Mouse (Mus musculus): Measurements from ENCODE around the gene Dynlt1a. TPM values are rescaled to one million over a fixed set of nuclear protein-coding genes. Genes with fewer than 3 reads are reported as not detected.
"Not testable (repeated sequence)": the region's sequence is repeated elsewhere in the genome, so short reads cannot be mapped to it uniquely, and the experiment has no call there.

Dynlt1a gene
- polyA plus RNA-seq (2016; fragmentation: Nextera tagmentation; extraction: Ambion mirVana) = 10.9 and 12.3 TPM in 2 replicates

DNA sequence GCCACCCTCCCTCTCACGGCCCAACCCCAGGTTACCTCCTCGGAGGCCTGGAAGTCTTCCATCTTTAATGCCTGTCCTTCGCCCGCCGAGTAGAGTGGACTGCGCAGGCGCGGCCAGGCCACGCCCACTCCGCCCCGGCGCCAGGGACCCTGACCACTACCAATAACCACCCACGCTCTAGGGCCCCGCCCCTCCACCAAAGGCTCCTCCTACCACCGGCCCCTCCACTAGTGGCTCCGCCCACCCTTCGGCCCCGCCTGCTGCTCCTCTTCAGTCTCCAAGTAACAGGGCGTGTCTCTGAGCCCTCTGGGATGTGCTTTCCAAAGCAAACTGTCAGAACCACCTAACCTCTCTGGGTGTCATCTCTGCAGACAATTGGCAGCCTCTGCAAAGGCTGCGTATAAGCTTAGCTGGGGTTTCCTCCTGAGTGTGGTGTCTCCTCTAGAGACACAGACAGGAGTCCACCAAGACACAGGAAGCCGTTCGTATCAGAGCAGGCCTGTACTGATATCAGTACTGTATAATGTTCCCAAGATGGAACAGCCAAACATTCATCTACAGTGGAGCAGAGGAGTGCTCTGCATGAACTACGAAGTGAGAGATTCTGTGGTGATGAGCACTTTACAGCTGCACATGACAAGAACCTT is at the start of gene Dynlt1a:
Gene Dynlt1a, minus strand, starts transcription at position 162 of the 647 bp plus-strand sequence.
- H3K4me1 ChIP-seq (replicated peaks); H3K36me3 ChIP-seq; H3K9me3 ChIP-seq (replicated peaks); H3K27ac ChIP-seq (ENCODE audit: poor library complexity, severe bottlenecking); H3K27me3 ChIP-seq (replicated peaks): not testable (repeated sequence)
- Histone ChIP-seq H3K4me2 (peak within 1 kb of the TSS; percentile 78), H3K9ac (peak within 1 kb of the TSS; percentile 71; the same call in 1 of the 2 replicates), H3K4me3 (peak within 1 kb of the TSS; percentile 54)
- 8% methylated on average over 23 of the region's 23 CpGs for WGBS
- peak; percentile 97 for ATAC-seq (ENCODE audit: insufficient number of reproducible peaks, low FRiP score)

DNA sequence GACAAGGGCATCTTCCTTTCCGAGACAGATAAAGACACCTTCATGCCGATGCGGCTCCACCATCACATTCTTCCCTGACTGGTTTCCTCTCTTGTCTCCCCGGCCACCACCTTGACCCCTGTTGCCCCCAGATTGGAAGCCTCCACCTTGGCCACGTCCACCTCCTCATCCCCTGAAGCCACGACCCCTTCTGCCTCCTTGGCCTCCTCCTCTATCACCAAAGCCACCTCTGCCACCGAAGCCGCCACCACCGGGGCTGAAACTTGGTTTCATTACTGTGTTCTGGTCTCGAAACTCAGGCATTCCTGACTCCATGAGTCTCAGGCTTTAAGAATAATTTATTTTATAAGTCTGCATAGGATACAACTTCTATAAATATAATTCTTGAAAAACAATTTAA is 38.0 kb upstream of the Dynlt1a start:
- not testable (repeated sequence) for H3K4me2 ChIP-seq; H3K4me3 ChIP-seq; H3K27ac ChIP-seq (ENCODE audit: poor library complexity, severe bottlenecking); H3K9me3 ChIP-seq (replicated peaks); H3K27me3 ChIP-seq (replicated peaks); H3K36me3 ChIP-seq; H3K9ac ChIP-seq; ATAC-seq (ENCODE audit: insufficient number of reproducible peaks, low FRiP score); H3K4me1 ChIP-seq (replicated peaks)
- 78% methylated on average over 10 of the region's 10 CpGs for WGBS

DNA sequence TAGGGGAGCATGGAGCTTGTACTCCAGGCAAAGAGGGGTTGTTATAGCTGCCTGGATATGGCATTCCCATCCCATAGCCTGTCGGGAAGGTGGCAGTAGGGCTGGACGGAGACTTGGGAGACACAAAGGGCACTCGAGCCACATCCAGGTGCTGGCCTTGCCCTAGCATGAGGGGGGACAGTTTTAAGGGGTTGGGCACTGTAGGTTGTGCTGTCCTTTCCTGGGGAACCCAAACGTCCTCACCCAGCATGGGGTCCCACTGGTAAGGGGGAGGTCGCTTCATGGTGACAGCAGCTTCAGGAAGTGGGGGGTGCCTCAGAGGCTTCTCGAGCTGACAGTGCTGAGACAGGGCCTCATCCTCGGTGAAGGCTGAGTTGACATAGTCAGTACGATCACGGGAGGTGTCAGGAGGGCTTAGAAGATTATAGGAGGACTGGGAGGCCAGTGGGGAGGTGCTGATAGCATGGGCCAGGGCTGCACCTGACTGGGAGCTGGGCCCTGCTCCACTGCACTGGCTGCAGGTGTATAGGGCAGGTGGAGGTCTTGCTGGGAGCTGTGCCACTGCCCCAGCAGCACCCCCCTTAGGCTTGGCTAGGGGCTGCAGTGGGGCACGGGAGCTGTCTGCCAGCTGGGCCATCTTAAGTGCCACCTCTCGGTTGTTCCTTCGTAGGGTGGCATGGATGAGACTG is 25.4 kb upstream of the Dynlt1a start:
- not testable (repeated sequence) for H3K36me3 ChIP-seq; H3K27me3 ChIP-seq (replicated peaks); H3K9me3 ChIP-seq (replicated peaks); H3K27ac ChIP-seq (ENCODE audit: poor library complexity, severe bottlenecking); H3K9ac ChIP-seq; H3K4me2 ChIP-seq; H3K4me3 ChIP-seq; H3K4me1 ChIP-seq (replicated peaks)
- ATAC-seq (ENCODE audit: insufficient number of reproducible peaks, low FRiP score) = peak; percentile 67; the same call in 1 of the 2 replicates
- no CpG with 5 or more reads among the region's 12 CpGs for WGBS

DNA sequence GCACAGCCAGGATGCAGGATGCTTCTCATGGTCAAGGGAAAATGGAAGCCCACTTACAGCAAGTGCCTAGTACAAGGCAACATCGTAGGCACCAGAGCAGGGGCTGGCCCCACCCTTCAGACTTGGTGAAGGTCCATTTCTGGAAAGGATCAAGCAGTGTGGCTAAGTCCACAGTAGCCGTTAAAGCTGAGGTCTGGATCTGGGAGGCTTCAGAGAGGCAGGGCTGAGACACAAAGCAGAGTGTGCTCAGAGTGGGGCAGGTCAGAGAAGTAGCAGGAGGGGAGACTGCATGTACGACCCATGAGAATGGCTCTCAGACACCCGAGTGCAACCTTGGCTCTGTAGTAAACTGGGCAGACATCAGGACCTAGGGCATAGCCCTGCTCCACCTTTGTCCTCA is 11.7 kb upstream of the Dynlt1a start:
- not testable (repeated sequence) for H3K4me3 ChIP-seq; H3K9ac ChIP-seq; H3K27ac ChIP-seq (ENCODE audit: poor library complexity, severe bottlenecking); H3K4me2 ChIP-seq; ATAC-seq (ENCODE audit: insufficient number of reproducible peaks, low FRiP score); H3K36me3 ChIP-seq; H3K9me3 ChIP-seq (replicated peaks); H3K4me1 ChIP-seq (replicated peaks); H3K27me3 ChIP-seq (replicated peaks)
- WGBS = 68% methylated on average over 4 of the region's 4 CpGs

DNA sequence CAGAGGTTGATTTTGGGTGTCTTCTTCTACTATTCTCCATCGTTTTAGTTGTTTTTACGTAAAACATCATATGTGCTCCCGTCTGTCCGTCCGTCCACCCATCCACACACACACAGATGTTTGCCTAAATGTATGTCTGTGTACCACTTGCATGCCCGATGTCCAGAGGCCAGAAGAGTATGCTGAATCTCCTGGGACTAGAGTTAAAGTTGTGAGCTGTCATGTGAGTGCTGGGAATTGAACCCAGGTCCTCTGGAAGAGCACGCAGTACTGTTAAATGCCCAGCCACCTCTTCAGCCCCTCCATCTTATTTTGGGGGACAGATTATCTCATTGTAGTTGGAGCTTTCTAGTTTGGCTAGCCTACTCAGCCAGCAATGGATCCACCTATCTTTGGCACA is 10.3 kb upstream of the Dynlt1a start:
- H3K27me3 ChIP-seq (replicated peaks); ATAC-seq (ENCODE audit: insufficient number of reproducible peaks, low FRiP score); H3K4me1 ChIP-seq (replicated peaks); H3K27ac ChIP-seq (ENCODE audit: poor library complexity, severe bottlenecking); H3K9ac ChIP-seq; H3K4me2 ChIP-seq; H3K4me3 ChIP-seq; H3K9me3 ChIP-seq (replicated peaks); H3K36me3 ChIP-seq: not testable (repeated sequence)
- 85% methylated on average over 7 of the region's 7 CpGs for WGBS

DNA sequence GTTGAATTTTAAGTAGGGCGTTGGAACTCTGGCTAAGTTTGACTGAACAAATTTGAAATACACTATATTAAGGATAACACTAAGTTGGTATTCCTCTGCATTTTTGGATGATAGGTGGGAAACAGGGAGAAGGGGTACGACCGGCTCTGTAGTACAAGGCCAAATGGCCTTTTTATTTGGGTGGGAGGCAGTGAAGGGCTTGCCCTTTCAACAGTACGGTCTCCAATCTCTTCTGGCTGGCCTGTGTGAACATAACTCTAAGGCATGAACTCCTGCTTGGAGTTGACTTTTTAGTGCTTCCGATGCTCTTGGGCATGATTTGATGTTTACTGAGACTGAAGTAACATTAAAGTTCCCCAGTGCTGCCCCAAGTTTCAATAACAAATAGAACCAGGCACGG is 8.2 kb upstream of the Dynlt1a start:
- not testable (repeated sequence) for ATAC-seq (ENCODE audit: insufficient number of reproducible peaks, low FRiP score); H3K9ac ChIP-seq; H3K27me3 ChIP-seq (replicated peaks); H3K9me3 ChIP-seq (replicated peaks); H3K36me3 ChIP-seq; H3K27ac ChIP-seq (ENCODE audit: poor library complexity, severe bottlenecking); H3K4me2 ChIP-seq; H3K4me3 ChIP-seq; H3K4me1 ChIP-seq (replicated peaks)
- 72% methylated on average over 6 of the region's 6 CpGs for WGBS

DNA sequence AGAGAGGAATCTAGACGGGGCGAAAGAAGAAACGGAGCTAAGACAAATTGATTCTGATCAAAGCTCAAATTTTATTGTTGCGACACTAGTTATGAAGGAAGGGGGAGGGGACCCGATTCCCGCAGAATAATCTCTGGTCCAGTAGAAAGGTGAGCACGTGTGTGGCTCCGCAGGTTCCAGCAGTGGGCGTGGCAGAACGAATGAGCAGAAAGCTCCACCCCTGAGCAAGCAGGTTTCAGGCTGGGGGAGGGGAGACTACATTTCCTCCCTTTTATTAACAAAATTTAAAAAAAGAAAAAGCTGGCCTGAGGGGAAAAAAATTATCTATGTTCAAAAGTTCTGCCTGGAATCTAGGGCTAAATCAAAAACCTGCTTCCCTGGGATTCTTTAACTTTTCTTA is 7.7 kb upstream of the Dynlt1a start:
- WGBS = 71% methylated on average over 10 of the region's 10 CpGs
- not testable (repeated sequence) for ATAC-seq (ENCODE audit: insufficient number of reproducible peaks, low FRiP score); H3K4me3 ChIP-seq; H3K27ac ChIP-seq (ENCODE audit: poor library complexity, severe bottlenecking); H3K9me3 ChIP-seq (replicated peaks); H3K9ac ChIP-seq; H3K4me2 ChIP-seq; H3K27me3 ChIP-seq (replicated peaks); H3K4me1 ChIP-seq (replicated peaks); H3K36me3 ChIP-seq

DNA sequence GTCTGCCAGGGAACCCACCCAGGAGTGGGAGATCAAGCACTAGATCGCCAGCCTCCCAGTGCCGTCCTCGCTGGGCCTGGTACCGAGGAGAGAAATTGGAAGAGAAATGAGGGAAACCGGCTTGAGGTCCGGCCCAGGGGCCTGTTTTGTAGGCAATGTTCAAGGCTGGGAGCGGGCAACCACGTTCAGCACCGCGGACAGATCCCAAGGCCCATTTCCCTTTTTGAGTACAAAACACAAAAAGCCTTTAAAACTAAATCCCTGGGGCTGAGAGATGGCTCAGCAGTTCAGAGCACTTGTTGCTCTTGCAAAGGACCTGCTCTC is 4.4 kb upstream of the Dynlt1a start:
- not testable (repeated sequence) for H3K4me3 ChIP-seq; H3K9ac ChIP-seq; H3K27me3 ChIP-seq (replicated peaks); H3K4me1 ChIP-seq (replicated peaks); H3K4me2 ChIP-seq; H3K27ac ChIP-seq (ENCODE audit: poor library complexity, severe bottlenecking); ATAC-seq (ENCODE audit: insufficient number of reproducible peaks, low FRiP score); H3K36me3 ChIP-seq; H3K9me3 ChIP-seq (replicated peaks)
- no CpG with 5 or more reads among the region's 10 CpGs for WGBS

DNA sequence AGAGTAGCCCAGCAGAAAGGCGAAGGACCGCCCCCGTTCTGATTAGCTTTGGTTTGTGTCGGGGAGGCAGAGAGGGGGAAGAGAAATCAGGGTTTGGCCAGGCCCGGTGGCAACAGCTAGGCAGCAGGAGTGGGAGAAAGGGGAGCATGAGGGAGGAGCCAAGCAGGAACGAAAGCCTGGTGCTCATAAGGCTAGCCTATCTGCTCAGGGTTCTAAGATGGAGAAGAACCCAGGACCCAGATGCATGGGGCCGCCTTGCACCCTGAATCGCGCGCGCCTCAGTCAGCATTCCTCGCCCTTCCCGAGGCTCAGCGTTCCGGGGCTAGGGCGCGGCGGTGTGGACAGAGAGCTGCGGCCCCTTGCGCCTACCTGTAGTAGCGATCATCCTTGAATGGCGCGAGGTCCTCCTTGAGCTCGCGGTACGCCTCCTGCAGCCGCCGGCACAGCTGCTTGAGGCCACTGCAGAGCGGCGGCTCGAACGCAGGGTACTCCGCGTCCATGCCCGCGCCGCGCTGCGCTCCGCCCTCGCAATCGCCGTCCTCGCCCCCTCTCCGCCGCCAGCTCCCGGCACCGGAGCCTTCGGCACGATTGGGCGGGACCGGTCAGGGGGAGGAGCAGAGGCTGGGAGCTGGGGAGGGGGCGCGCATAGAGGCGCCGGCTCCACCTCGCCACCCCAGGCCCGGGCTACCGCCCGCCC is 3.9 kb upstream of the Dynlt1a start:
- under 1% methylated on average over 14 of the region's 60 CpGs for WGBS
- not testable (repeated sequence) for H3K27me3 ChIP-seq (replicated peaks); H3K4me1 ChIP-seq (replicated peaks); H3K36me3 ChIP-seq; H3K27ac ChIP-seq (ENCODE audit: poor library complexity, severe bottlenecking); H3K9ac ChIP-seq; H3K9me3 ChIP-seq (replicated peaks); H3K4me3 ChIP-seq; ATAC-seq (ENCODE audit: insufficient number of reproducible peaks, low FRiP score)
- H3K4me2 ChIP-seq = peak overlapping the region; percentile 38; the same call in 1 of the 2 replicates

DNA sequence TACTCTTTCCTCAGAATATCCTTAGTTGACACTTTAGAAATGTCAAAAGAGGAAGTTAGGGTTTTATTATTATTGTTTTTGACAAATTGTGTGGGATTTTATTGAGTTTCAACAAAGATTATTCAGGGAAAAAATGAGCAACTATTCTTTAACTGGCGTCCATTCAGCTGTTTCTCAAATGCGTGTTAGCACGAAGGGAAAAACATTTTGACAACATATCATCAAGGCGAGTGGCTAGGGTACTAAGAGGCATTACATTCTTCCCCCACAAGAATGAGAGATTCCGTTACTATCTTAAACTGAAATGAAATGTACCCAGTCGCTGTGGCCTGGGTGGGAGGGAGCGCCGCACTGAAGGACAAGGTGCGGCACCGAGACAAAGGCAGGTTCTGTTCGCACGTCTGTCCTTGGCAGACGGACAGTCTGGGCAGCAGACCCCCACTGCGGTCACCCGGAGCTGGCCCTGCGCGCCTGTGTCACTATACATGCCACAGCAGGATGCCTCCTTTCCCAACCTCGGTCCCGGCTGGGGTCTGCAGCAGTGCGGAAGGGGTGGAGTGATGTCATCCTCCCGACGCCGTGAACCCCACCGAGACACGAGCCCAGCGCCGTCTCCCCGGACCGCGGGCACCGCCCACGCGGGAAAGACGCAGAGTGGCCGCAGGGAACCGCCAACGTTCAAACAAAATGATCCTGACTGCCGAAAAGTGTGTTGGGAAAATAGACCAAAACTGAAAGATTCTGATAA is 747 bp downstream of the Dynlt1a start:
- WGBS = 3% methylated on average over 38 of the region's 38 CpGs
- peak; percentile 50 for ATAC-seq (ENCODE audit: insufficient number of reproducible peaks, low FRiP score)
- H3K9me3 ChIP-seq (replicated peaks); H3K27ac ChIP-seq (ENCODE audit: poor library complexity, severe bottlenecking); H3K36me3 ChIP-seq; H3K4me1 ChIP-seq (replicated peaks); H3K27me3 ChIP-seq (replicated peaks): not testable (repeated sequence)
- H3K9ac ChIP-seq = peak overlapping the region; percentile 71; the same call in 1 of the 2 replicates
- peak overlapping the region; percentile 54 for H3K4me3 ChIP-seq
- peak overlapping the region; percentile 78 for H3K4me2 ChIP-seq

DNA sequence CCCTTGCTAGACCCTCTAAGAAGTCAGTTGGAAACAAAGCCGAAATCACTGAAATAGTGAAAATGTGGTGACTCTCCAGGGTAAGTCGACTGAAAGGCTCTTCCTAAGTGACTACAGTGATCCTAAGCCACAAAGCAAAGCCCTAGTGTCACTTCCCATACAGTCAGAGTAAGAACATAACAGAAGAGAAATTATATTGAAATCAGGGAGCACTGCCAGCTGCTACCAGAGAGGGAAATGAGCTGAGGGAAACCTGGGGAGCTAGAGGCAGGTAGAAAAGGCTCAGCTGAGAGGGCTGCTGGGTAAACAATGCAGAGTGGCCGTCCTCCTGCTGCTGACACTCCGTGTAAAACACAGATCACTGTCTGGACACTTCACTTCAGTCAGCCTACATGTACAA is 1.6 kb downstream of the Dynlt1a start:
- not testable (repeated sequence) for H3K9ac ChIP-seq; H3K36me3 ChIP-seq; H3K4me2 ChIP-seq; H3K4me3 ChIP-seq; H3K9me3 ChIP-seq (replicated peaks); H3K27ac ChIP-seq (ENCODE audit: poor library complexity, severe bottlenecking); H3K27me3 ChIP-seq (replicated peaks); ATAC-seq (ENCODE audit: insufficient number of reproducible peaks, low FRiP score); H3K4me1 ChIP-seq (replicated peaks)
- WGBS = 41% methylated on average over 3 of the region's 4 CpGs
